Mouse (Mus musculus) gonadal fat pad, adult 2 months (tissue): Measurements from ENCODE around the gene Efcab9. TPM values are rescaled to one million over a fixed set of nuclear protein-coding genes. Genes with fewer than 3 reads are reported as not detected.
"Not testable (repeated sequence)": the region's sequence is repeated elsewhere in the genome, so short reads cannot be mapped to it uniquely, and the experiment has no call there.

ENCODE experiments used
- DNase-seq: peaks from one replicate; pipeline ENCODE4 v3.0.0-alpha.2; 2012; ENCODE audit warnings: low read depth
- polyA plus RNA-seq: library from polyadenylated mRNA; depleted of rRNA; stranded (reverse); fragments of >200 nt; gene quantifications from 2 replicates; pipeline ENCODE4 v1.2.3, GENCODE M21; 2012

Gene Efcab9
- polyA plus RNA-seq, 1 experiment, result 0.50 TPM

GRCm38 (mm10) chr11:32538435-32538834 is 6.6 kb upstream of the Efcab9 start:
- no peak for DNase-seq

GRCm38 (mm10) chr11:32536954-32537353 is 5.1 kb upstream of the Efcab9 start:
- DNase-seq, result no peak

DNA sequence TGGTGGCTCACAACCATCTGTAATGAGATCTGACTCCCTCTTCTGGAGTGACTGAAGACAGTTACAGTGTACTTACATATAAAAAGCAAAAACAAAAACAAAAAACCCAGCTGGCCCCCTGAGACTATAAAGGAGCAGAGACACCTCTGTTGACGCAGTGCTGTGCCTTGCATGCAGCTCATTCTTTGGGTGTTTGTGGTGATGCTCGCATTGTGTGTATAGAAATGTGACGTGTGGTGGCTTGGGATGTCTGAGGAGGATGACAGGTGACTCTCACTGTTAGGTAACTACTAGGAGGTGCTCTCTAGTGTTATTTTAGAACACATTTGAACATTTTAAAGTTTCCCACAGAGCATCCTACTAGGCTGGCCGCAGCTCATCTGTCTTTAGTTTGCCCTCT is 3.8 kb upstream of the Efcab9 start:
- no peak for DNase-seq

GRCm38 (mm10) chr11:32534453-32535075 is 2.7 kb upstream of the Efcab9 start:
- no peak for DNase-seq

- no peak for DNase-seq
Measured at GRCm38 (mm10) chr11:32533482-32534261, 1.8 kb upstream of the Efcab9 start.

GRCm38 (mm10) chr11:32532765-32533481 is 1.0 kb upstream of the Efcab9 start, which contains the start of gene Stk10:
Gene Stk10 (plus strand): TSS chr11:32533305.
- no peak for DNase-seq

DNA sequence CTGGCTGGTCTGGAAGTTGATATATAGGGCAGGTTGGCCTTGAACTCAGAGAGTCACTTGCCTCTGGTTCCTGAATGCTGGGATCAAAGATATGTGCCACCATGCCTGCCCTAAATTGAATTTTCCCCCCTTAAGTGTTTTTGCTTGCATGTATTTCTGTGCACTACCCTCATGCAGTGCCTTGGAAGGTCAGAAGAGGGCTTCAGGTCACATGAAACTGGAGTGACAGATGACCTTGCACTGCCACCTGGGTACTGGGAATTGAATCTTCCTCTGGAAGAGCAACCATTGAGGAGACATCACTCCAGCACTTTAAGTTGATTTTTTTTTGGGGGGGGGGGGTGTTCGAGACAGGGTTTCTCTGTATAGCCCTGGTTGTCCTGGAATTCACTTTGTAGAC is 1.7 kb downstream of the Efcab9 start:
- no peak for DNase-seq

GRCm38 (mm10) chr11:32527006-32527405 is 4.9 kb downstream of the Efcab9 start:
- DNase-seq, result no peak

GRCm38 (mm10) chr11:32524122-32524920 is 7.6 kb downstream of the Efcab9 start:
- no peak for DNase-seq

DNA sequence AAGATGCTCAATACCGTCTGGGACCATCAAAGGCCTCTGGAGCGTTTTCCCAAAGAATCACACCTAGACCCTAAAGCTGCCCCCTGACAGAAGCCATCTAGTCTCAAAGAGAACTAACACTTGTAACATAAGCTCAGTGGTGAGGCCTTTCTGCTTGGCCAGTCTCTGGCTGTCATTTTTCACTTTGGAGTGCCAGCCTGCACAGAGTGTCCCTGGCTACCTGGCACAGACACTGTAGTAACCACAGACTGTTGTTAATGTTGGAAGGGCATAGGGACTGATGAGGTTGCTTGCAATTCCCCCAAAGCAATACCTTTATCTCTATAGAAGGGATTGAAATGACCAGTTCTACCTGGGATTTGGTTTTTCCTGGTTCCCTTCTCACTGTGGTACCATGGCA is 10.6 kb downstream of the Efcab9 start:
- DNase-seq, result no peak

- no peak for DNase-seq
Measured at GRCm38 (mm10) chr11:32519354-32519753, 12.5 kb downstream of the Efcab9 start.

- DNase-seq, result no peak
Measured at GRCm38 (mm10) chr11:32518770-32519169, 13.1 kb downstream of the Efcab9 start.

- DNase-seq, result no peak
Measured at GRCm38 (mm10) chr11:32516916-32517712, 14.8 kb downstream of the Efcab9 start.

DNA sequence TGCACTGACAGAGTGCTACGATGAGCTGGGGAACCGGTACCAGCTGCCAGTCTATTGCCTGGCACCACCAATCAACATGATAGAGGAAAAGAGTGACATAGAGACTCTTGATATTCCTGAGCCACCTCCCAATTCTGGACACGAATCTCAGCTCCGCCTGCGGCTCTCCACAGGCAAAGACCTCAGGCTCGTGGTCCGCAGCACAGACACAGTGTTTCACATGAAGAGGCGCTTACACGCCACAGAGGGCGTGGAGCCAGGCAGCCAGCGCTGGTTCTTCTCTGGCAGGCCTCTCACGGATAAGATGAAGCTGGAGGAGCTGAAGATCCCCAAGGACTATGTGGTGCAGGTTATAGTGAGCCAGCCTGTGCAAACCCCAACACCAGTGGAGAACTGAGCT is 15.8 kb downstream of the Efcab9 start:
- no peak for DNase-seq

DNA sequence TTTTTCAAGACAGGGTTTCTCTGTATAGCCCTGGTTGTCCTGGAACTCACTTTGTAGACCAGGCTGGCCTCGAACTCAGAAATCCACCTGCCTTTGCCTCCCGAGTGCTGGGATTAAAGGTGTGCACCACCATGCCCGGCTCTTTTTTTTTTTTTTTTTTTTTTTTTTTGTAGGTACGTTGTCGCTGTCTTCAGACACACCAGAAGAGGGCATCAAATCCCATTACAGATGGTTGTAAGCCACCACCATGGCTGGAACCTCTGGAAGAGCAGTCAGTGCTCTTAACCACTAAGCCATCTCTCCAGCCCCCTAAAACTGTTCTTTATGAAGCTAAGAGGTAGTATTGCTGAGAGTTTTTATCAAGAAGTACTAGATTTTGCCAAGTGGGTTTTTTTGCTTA is 17.0 kb downstream of the Efcab9 start:
- not testable (repeated sequence) for DNase-seq

DNA sequence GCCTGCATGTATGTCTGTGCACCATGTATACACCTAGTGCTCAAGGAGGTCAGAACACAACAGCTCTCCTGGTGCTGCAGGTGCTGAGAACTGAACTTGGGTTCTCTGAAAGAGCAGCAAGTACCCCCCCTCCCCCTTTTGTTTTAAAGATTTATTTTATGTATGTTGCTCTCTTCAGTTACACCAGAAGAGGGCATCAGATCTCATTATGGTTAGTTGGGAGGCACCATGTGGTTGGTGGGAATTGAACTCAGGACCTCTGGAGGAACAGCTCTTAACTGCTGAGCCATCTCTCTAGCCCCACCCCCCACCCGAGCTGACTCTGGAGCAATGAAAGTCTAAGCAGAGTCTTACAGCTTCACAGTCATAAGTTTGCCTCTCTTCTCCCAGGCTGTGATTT is 21.0 kb downstream of the Efcab9 start:
- DNase-seq, result no peak

GRCm38 (mm10) chr11:32505091-32505739 is 26.7 kb downstream of the Efcab9 start:
- peak; percentile 36 for DNase-seq

DNA sequence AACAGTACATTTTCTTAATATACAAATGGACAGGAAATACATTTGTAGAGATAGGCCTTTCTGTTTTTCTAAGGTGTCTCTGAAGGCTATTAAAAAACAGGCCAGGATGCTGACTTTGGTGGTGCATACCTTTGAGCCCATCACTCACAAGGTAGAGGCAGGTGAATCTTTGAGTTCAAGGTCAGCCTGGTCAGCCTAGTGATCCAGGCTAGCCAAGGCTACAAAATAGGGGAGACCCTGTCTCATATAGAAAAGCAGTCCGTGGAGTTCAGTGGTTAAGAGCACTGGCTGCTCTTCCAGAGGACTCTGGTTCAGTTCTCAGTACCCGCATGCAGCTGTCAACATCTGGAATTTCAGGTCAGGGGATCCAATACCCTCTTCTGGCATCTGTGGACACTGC is 28.2 kb downstream of the Efcab9 start:
- no peak for DNase-seq

- DNase-seq, result no peak
Measured at GRCm38 (mm10) chr11:32499931-32500330, 31.9 kb downstream of the Efcab9 start.

DNA sequence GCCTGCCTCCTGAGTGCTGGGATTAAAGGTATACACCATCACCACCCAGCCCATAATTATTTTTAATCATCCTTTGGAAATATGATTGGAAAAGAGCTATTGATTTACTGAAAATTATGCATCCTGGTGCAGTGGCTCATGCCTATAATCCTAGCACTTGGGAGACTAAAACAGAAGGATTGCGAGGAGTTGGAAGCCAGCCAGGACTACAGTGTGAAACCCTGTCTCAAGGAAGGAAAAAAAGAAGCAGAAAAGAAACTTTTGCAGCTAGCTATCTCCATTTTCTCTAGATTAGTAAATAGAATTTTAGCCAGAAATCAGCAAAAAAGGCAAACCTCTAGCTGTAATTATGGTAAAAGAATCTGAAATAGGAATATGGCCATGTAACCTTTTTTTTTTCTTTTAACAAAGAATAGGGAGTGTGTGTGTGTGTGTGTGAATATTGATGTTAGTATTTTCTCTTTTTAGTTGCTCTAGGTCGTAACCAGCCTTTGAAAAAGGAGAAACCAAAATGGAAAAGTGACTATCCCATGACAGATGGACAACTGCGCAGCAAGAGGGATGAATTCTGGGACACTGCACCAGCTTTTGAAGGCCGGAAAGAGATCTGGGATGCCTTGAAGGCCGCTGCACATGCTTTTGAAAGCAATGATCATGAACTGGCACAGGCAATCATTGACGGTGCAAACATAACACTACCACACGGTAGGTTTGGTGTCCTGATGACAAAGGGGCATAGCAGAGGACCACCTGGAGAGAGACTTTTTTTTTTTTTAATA is 32.9 kb downstream of the Efcab9 start:
- DNase-seq, result no peak
